Mouse (Mus musculus) kidney, embryonic 15.5 days (tissue): ENCODE measurements around the gene Cd180. TPM values are rescaled to one million over a fixed set of nuclear protein-coding genes. Genes with fewer than 3 reads are reported as not detected.

ENCODE experiments used
- ATAC-seq: fragments of 200-750 bp; cut with Nextera tagmentation; replicated peaks from 2 replicates; pipeline ENCODE4 v1.8.0; 2017; ENCODE audit warnings: moderate TSS enrichment; ENCODE audit not compliant: low FRiP score
- H3K27ac ChIP-seq: fragments of 300-500 bp; sonication (generic); 2 replicates; pipeline ENCODE4 v1.5.1; 2015; ENCODE audit warnings: mild to moderate bottlenecking, inconsistent platforms
- H3K27me3 ChIP-seq: fragments of 300-500 bp; sonication (generic); 2 replicates; pipeline ENCODE4 v1.6.1; 2015; ENCODE audit warnings: inconsistent platforms
- H3K36me3 ChIP-seq: fragments of 300-500 bp; sonication (generic); 2 replicates; pipeline ENCODE4 v1.6.1; 2015; ENCODE audit warnings: inconsistent platforms
- H3K4me1 ChIP-seq: fragments of 300-500 bp; sonication (generic); 2 replicates; pipeline ENCODE4 v1.6.1; 2015; ENCODE audit warnings: inconsistent platforms
- H3K4me2 ChIP-seq: fragments of 300-500 bp; sonication (generic); 2 replicates; pipeline ENCODE4 v1.6.1; 2015; ENCODE audit warnings: moderate library complexity, mild to moderate bottlenecking, inconsistent platforms
- H3K4me3 ChIP-seq: fragments of 300-500 bp; sonication (generic); replicated peaks from 2 replicates; pipeline ENCODE4 v1.5.1; 2015; ENCODE audit warnings: mild to moderate bottlenecking, inconsistent platforms
- H3K9ac ChIP-seq: fragments of 300-500 bp; sonication (generic); 2 replicates; pipeline ENCODE4 v1.6.1; 2015; ENCODE audit warnings: mild to moderate bottlenecking, inconsistent platforms
- H3K9me3 ChIP-seq: fragments of 300-500 bp; sonication (generic); replicated peaks from 2 replicates; pipeline ENCODE4 v1.6.1; 2016; ENCODE audit warnings: inconsistent platforms
- WGBS: fragments of 180-500 bp; shearing (Covaris S2); methylation state at CpG from one replicate; pipeline ENCODE4 v1.1.7; 2015; ENCODE audit warnings: mixed read lengths; 5-methylcytosine and 5-hydroxymethylcytosine counted together
- polyA plus RNA-seq: library from polyadenylated mRNA; unstranded; fragments of >200 nt; fragmentation: Nextera tagmentation; extraction: Ambion mirVana; gene quantifications from 2 replicates; pipeline ENCODE4 v1.2.1, GENCODE M21; 2015

Gene Cd180
- polyA plus RNA-seq, 1 experiment from 2014 or later, result 0.40 TPM

GRCm38 (mm10) chr13:102768512-102768911 lies 75.2 kb downstream of the Cd180 start:
- no peaks in the 10 kb centered on the region for H3K27me3 ChIP-seq
- H3K4me3 ChIP-seq, result no peak overlapping the region
- no peak overlapping the region for H3K4me2 ChIP-seq
- H3K9me3 ChIP-seq, result no peaks in the 10 kb centered on the region
- no peak overlapping the region for H3K27ac ChIP-seq
- H3K9ac ChIP-seq, result no peak overlapping the region
- H3K36me3 ChIP-seq, result peaks cover 80% of the 10 kb centered on the region
- peaks cover 3% of the 10 kb centered on the region; the same call in 1 of the 2 replicates for H3K4me1 ChIP-seq
- WGBS, result 89% methylated on average over 11 of the region's 11 CpGs
- no peak for ATAC-seq

- no peak for ATAC-seq
- Histone ChIP-seq H3K27me3 (no peaks in the 10 kb centered on the region), H3K9me3 (no peaks in the 10 kb centered on the region), H3K9ac (no peak overlapping the region), H3K4me1 (peaks cover 3% of the 10 kb centered on the region; the same call in 1 of the 2 replicates), H3K27ac (no peak overlapping the region), H3K4me2 (no peak overlapping the region), H3K4me3 (no peak overlapping the region), H3K36me3 (peaks cover 75% of the 10 kb centered on the region)
- 37% methylated on average over 8 of the region's 8 CpGs for WGBS
Measured at GRCm38 (mm10) chr13:102770194-102770593, 76.8 kb downstream of the Cd180 start.

GRCm38 (mm10) chr13:102773169-102773568 lies 79.8 kb downstream of the Cd180 start:
- Histone ChIP-seq H3K27ac (no peak overlapping the region), H3K4me2 (no peak overlapping the region), H3K36me3 (peaks cover 59% of the 10 kb centered on the region), H3K4me3 (no peak overlapping the region), H3K9ac (no peak overlapping the region), H3K27me3 (no peaks in the 10 kb centered on the region), H3K4me1 (peaks cover 3% of the 10 kb centered on the region; the same call in 1 of the 2 replicates), H3K9me3 (no peaks in the 10 kb centered on the region)
- WGBS, result 90% methylated on average over 9 of the region's 9 CpGs
- ATAC-seq, result no peak

DNA sequence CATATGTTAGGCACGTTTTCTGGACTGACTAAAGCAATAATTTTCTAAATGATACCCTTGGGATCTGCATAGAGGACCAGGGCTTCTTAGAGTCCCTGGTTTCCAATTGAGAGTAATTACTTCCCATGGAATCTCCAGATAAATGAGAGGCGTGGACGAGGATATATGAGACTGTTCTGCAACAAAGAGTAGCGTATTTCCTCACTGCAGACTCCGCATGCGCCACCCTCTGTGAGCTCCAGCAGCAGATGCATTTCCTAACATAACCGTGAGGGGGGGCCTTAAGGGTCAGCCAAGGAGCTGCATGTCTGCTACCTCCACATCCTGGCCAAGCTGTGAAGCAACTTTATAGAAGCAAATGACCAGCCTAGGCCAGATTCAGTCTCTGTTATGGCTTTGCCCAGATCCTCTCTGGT lies 81.4 kb downstream of the Cd180 start:
- no peak overlapping the region for H3K9ac ChIP-seq
- peaks cover 59% of the 10 kb centered on the region for H3K36me3 ChIP-seq
- peaks cover 3% of the 10 kb centered on the region; the same call in 1 of the 2 replicates for H3K4me1 ChIP-seq
- WGBS, result 52% methylated on average over 7 of the region's 7 CpGs
- peak overlapping the region; percentile 62; the same call in 1 of the 2 replicates for H3K27ac ChIP-seq
- ATAC-seq, result peak; percentile 46; the same call in 1 of the 2 replicates
- no peaks in the 10 kb centered on the region for H3K27me3 ChIP-seq
- H3K4me2 ChIP-seq, result no peak overlapping the region
- H3K4me3 ChIP-seq, result no peak overlapping the region
- no peaks in the 10 kb centered on the region for H3K9me3 ChIP-seq

DNA sequence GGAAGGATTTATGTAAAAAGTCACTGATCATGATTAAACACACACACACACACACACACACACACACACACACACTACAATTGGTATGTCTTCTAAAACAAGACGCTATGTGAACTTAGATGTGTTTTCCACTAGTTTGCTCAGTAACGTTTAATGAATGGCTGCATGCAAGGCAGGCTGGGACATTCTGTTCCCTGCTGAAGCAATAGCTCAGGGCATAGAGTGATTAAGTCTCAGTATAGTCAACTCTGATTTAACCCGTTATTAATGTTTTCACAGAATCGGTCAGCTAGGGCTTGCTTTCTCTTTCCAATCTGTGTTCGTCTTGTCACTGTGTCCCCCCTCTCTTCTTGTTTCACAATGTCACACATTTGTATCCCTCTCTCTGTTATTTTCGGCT lies 82.1 kb downstream of the Cd180 start:
- no peak for ATAC-seq
- no peak overlapping the region for H3K4me2 ChIP-seq
- H3K4me1 ChIP-seq, result peaks cover under 1% of the 10 kb centered on the region; the same call in 1 of the 2 replicates
- no peak overlapping the region for H3K27ac ChIP-seq
- H3K4me3 ChIP-seq, result no peak overlapping the region
- H3K27me3 ChIP-seq, result no peaks in the 10 kb centered on the region
- no peak overlapping the region for H3K9ac ChIP-seq
- WGBS, result 81% methylated on average over 6 of the region's 6 CpGs
- H3K9me3 ChIP-seq, result no peaks in the 10 kb centered on the region
- peaks cover 52% of the 10 kb centered on the region for H3K36me3 ChIP-seq

GRCm38 (mm10) chr13:102778859-102779258 lies 85.5 kb downstream of the Cd180 start:
- WGBS, result 94% methylated on average over 3 of the region's 3 CpGs
- H3K4me2 ChIP-seq, result no peak overlapping the region
- no peak overlapping the region for H3K4me3 ChIP-seq
- peaks cover 57% of the 10 kb centered on the region for H3K36me3 ChIP-seq
- no peaks in the 10 kb centered on the region for H3K27me3 ChIP-seq
- no peaks in the 10 kb centered on the region for H3K4me1 ChIP-seq
- no peak overlapping the region for H3K9ac ChIP-seq
- H3K9me3 ChIP-seq, result no peaks in the 10 kb centered on the region
- ATAC-seq, result no peak
- no peak overlapping the region for H3K27ac ChIP-seq

- Histone ChIP-seq H3K36me3 (peaks cover 55% of the 10 kb centered on the region), H3K4me1 (no peaks in the 10 kb centered on the region), H3K27me3 (no peaks in the 10 kb centered on the region), H3K4me2 (no peak overlapping the region), H3K27ac (no peak overlapping the region), H3K9ac (no peak overlapping the region), H3K9me3 (no peaks in the 10 kb centered on the region), H3K4me3 (no peak overlapping the region)
- no peak for ATAC-seq
- WGBS, result 91% methylated on average over 3 of the region's 3 CpGs
Measured at GRCm38 (mm10) chr13:102779275-102779674, 85.9 kb downstream of the Cd180 start.

- Histone ChIP-seq H3K4me2 (no peak overlapping the region), H3K27ac (no peak overlapping the region), H3K9ac (no peak overlapping the region), H3K4me1 (no peaks in the 10 kb centered on the region), H3K27me3 (no peaks in the 10 kb centered on the region), H3K36me3 (peaks cover 70% of the 10 kb centered on the region), H3K9me3 (no peaks in the 10 kb centered on the region), H3K4me3 (no peak overlapping the region)
- no peak for ATAC-seq
- WGBS, result 85% methylated on average over 7 of the region's 7 CpGs
Measured at GRCm38 (mm10) chr13:102783531-102784310, 90.4 kb downstream of the Cd180 start.

- 86% methylated on average over 10 of the region's 10 CpGs for WGBS
- no peak overlapping the region for H3K4me3 ChIP-seq
- H3K4me1 ChIP-seq, result peaks cover 6% of the 10 kb centered on the region
- peaks cover 50% of the 10 kb centered on the region for H3K36me3 ChIP-seq
- H3K27me3 ChIP-seq, result no peaks in the 10 kb centered on the region
- no peak overlapping the region for H3K9ac ChIP-seq
- no peaks in the 10 kb centered on the region for H3K9me3 ChIP-seq
- no peak overlapping the region for H3K27ac ChIP-seq
- no peak overlapping the region for H3K4me2 ChIP-seq
- no peak for ATAC-seq
Measured at GRCm38 (mm10) chr13:102786666-102787230, 93.4 kb downstream of the Cd180 start.
